Mouse (Mus musculus): ENCODE measurements around the gene Il4i1. TPM values are rescaled to one million over a fixed set of nuclear protein-coding genes. Genes with fewer than 3 reads are reported as not detected.

Gene Il4i1
- total RNA-seq (2021), result 1 to 10 TPM; 1.0 to 6.4 TPM
- long read RNA-seq, experiment 1, partial matches to known transcripts, result 4 of 39 reads
- long read RNA-seq, experiment 1, other reads (novel, unspliced or antisense), result 35 of 39 reads
- long read RNA-seq, experiment 2, partial matches to known transcripts, result 0 of 13 reads
- long read RNA-seq, experiment 2, other reads (novel, unspliced or antisense), result 12 of 13 reads

DNA sequence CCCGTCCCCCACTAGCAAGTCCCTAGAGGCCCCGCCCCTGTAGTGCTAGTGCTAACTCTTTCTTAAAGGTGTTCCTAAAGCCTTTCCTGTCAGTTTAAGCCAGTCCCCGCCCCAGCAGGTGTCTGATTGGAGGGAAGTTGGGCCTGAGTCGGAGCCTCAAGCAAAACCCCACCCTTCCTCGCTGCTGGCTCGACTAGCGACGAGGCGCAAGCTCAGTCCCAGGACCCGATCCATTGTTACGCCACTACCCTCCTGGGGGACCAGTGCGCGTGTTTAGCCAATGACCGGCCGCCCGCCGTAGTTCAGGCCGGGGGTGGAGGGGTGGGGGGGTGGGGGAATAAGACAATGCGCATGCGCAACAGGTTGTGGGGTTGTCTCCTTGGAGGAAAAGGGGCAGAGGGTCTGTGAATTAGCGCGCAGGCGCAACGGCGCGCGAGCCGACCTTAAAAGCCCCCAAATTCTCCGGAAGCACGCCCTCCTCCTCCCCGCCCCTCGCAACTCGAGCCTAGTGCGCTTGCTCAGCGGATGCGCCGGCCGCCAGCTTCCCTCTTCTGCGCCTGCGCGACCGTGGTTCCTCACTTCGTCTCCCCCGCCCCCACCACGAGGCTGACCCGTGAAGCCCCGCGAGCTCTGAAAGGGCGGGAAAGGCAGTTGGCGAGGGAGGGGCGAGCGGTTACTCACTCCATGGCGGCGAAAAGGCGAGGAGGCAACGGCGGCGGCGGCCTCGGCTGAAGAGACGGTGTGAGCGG, at the start of gene Il4i1, which contains the start of gene Nup62:
Gene Il4i1 (plus strand): TSS at position 667 of the 749 bp plus-strand sequence.
Gene Nup62 (plus strand): TSS at position 368 of the 749 bp plus-strand sequence.
- intact Hi-C loops (cut with DNase I), result no loop called here
- DNase-seq, result peak; percentile 98

DNA sequence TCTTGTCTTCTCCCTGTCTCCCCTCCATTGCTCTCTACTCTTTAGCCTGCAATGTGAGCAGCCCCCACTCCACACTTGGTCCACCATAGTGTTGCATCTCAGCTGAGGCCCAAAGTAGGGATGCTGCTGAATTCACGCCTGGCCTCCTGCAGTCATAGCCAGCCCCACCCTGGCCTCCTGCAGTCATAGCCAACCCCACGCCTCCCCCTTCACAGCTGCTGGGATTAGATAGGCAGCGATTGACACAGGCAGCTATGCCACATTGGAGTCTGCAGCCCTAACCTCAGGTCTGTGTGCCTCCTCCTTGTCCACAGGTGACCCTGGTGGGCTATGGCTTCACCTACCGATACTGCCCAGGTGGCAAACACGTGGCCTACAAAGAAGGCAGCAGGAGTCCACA, 48.1 kb upstream of the Il4i1 start:
- DNase-seq, result no peak
- intact Hi-C loops (cut with DNase I), result no loop called here

GRCm38 (mm10) chr7:44770046-44770578, 46.1 kb upstream of the Il4i1 start:
- intact Hi-C loops (cut with DNase I), result no loop called here
- DNase-seq, result peak; percentile 27 to 41

DNA sequence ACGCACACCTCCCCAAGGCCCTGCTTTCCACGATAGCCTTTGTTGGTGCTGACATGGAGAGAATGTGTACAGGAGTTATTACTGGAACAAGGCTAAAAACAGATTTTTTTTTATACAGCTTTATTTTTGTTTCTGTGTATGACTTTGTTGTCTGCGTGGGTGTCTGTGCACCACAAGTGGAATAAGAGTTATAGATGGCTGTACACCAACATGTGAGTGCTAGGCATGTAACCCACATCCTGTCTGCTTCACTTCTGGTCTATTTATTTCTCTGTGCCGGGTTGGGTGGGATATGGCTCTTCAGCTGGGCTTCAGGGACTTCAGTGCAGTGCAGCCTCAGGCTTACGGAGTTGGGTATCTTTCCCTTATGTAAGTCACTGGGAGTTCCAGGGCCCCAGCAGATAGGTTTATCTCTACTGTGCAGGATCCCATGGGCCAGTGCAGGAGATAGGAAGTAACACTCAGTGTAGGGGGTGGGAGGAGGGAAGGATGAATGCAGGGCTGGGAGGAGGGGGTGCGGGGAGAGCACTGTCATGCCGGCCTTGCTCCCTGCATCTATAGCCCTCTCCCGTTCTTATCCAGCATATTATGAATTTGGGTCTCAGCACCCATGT, 43.5 kb upstream of the Il4i1 start:
- intact Hi-C loops (cut with DNase I), result no loop called here

DNA sequence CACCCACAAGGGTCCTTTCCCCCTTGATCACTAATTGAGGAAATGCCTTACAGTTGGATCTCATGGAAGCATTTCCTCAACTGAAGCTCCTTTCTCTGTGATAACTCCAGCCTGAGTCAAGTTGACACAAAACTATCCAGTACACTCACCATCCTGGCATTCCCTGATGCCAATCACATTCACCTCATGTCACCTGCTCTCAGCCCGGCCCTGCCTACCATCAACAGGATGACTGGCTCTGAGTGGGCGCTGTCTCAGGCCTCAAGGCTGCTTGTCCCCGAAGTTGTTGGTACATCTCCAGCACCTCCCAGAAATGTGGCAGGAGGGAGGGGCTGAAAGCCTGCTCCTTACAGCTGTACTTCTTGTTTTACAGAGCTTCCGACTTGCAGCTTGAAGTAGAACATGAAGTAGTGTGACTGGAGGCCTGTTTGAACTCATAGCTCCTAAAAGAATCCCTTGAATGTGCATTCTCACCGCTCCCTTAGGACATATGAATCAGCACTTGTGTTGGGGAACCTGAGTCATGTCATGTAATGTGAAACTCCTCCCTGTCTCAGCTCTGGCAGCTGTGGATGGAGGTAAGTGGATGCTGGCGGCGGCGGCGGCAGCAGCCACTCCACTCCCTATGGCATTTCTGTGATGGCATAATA, 39.2 kb upstream of the Il4i1 start:
- intact Hi-C loops (cut with DNase I), result no loop called here
- DNase-seq, result no peak

More for the DNA sequence above, 43.5 kb upstream of the Il4i1 start:
- no peak for DNase-seq

GRCm38 (mm10) chr7:44780101-44780500, 36.1 kb upstream of the Il4i1 start:
- intact Hi-C loops (cut with DNase I), result no loop called here
- DNase-seq, result no peak

DNA sequence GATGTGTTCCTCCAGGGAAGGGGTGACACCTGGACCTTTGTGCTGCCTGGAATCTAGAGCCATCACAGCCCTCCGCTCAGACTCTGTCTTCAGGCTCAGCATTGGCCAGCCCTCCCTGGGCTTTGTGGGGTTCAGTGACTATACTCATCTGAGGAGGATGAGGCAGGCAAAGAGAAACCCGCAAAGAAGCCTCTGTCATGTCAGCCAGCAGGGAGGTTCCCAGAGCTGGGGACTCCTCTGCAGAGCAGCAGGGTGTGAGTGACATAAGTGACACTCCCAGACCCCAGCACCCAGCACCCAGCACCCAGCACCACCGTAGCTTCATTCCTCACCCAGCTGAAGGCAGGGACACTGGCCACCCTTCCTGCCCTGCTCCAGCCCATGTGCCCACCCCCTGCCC, 26.7 kb upstream of the Il4i1 start:
- no peak for DNase-seq
- intact Hi-C loops (cut with DNase I), result no loop called here

- no peak for DNase-seq
- intact Hi-C loops (cut with DNase I), result no loop called here
These were observed 26.1 kb upstream of the Il4i1 start for GRCm38 (mm10) chr7:44790066-44790465.

GRCm38 (mm10) chr7:44792781-44793180, 23.4 kb upstream of the Il4i1 start:
- intact Hi-C loops (cut with DNase I), result no loop called here
- no peak for DNase-seq

GRCm38 (mm10) chr7:44808927-44809326, 7.3 kb upstream of the Il4i1 start:
- intact Hi-C loops (cut with DNase I), result no loop called here
- DNase-seq, result no peak

DNA sequence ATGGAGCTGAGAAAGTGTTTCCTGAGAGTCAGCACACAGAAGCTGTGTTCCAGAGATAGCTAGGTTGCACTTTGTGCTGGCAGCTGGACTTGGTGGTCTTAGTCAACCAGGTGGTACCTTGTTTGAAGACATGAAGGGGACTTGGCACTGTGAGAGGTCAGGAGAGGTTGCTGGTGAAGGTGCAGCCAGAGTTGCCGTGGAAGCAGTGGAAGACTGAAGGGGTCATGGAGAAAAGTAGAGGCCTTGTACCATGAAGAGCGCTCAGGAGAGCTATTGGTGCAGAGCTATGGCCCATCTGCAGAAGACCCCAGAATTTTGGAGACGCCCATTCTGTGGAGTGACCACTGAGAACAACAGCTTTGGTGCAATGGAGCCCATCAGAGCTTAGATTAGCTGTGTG, 6.7 kb upstream of the Il4i1 start:
- no peak for DNase-seq
- intact Hi-C loops (cut with DNase I), result no loop called here

DNA sequence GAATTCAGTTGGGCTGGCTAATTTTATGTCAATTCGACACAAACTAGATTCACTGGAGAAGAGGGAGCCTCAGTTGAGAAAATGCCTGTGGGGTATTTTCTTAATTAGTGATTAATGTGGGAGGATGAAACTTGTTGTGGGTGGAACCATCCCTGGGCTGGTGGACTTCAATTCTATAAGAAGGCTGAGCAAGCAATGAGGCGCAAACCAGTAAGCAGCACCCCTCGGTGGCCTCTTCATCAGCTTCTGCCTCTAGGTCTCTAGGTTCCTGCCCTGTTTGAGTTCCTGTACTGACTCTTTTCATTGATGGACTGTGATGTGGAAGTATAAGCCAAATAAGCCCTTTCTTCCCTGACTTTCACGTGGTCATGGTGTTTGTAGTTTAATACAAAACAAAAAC, 5.8 kb upstream of the Il4i1 start:
- no peak for DNase-seq
- intact Hi-C loops (cut with DNase I), result loop anchor here (5.0 kb wide), 1 partner anchor 53 kb away; no protein-coding TSS in a partner anchor

GRCm38 (mm10) chr7:44810819-44811557, 5.2 kb upstream of the Il4i1 start:
- intact Hi-C loops (cut with DNase I), result loop anchor here (5.0 kb wide), 1 partner anchor 54 kb away; no protein-coding TSS in a partner anchor
- DNase-seq, result no peak

GRCm38 (mm10) chr7:44812651-44813325, 3.4 kb upstream of the Il4i1 start:
- intact Hi-C loops (cut with DNase I), result loop anchor here (5.0 kb wide), 1 partner anchor 55 kb away; no protein-coding TSS in a partner anchor
- no peak for DNase-seq

GRCm38 (mm10) chr7:44813985-44814384, 2.2 kb upstream of the Il4i1 start:
- DNase-seq, result no peak
- intact Hi-C loops (cut with DNase I), result loop anchor here (5.0 kb wide), 1 partner anchor 57 kb away; no protein-coding TSS in a partner anchor

GRCm38 (mm10) chr7:44814423-44814822, 1.8 kb upstream of the Il4i1 start:
- no peak for DNase-seq
- intact Hi-C loops (cut with DNase I), result loop anchor here (5.0 kb wide), 1 partner anchor 57 kb away; no protein-coding TSS in a partner anchor

DNA sequence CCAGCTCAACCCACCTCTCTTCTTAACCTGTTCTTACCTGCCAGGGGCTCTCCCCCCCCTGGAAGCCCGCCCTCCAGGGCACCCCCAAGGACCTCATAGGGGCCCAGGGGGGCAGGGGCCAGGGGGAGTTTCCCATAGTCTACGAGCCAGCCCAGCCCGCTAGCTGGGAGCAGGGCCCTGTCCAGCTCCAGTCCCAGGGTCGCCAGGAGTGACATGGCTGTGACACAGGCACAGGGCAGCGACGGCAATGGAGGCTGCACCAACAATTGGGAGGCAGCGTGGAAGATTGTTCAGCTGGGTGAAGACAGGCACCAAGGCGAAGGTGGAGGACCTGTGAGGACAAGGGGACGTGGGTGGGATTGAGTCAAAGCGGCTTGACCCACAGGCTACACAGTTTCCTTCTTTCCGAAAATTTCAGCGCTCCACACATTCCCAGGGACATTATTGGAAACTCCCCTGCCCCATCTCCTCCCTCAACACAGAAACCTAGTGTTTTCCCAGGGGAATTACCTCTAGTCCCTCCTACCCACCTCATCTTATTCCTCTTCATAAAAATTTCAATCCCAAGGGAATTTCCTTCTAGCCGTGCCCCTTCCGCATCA, 1.1 kb upstream of the Il4i1 start:
- no peak for DNase-seq
- intact Hi-C loops (cut with DNase I), result loop anchor here (5.0 kb wide), 1 partner anchor 58 kb away; no protein-coding TSS in a partner anchor

- intact Hi-C loops (cut with DNase I), result no loop called here
- peak; percentile 70 to 75 for DNase-seq
These were observed 359 bp downstream of the Il4i1 start, which contains the start of gene Atf5 for GRCm38 (mm10) chr7:44816470-44817021. Gene Atf5, minus strand, starts transcription at chr7:44816658.

Measured in gastrocnemius, postnatal 36 days (tissue).